Mouse (Mus musculus): ENCODE measurements around the gene Tenm2.

Tenm2 gene

GRCm38 (mm10) chr11:36351752-36352151, 884.0 kb downstream of the Tenm2 start:
- no peak for DNase-seq (ENCODE audit: low spot score in 2 of 2)

- DNase-seq (ENCODE audit: low spot score in 2 of 2): no peak
Observed at GRCm38 (mm10) chr11:36351341-36351740, 884.4 kb downstream of the Tenm2 start.

GRCm38 (mm10) chr11:36350264-36350663, 885.5 kb downstream of the Tenm2 start:
- no peak for DNase-seq (ENCODE audit: low spot score in 2 of 2)

- DNase-seq (ENCODE audit: low spot score in 2 of 2): no peak
Observed at GRCm38 (mm10) chr11:36349856-36350255, 885.9 kb downstream of the Tenm2 start.

GRCm38 (mm10) chr11:36341799-36342198, 894.0 kb downstream of the Tenm2 start:
- no peak for DNase-seq (ENCODE audit: low spot score in 2 of 2)

GRCm38 (mm10) chr11:36338424-36338823, 897.3 kb downstream of the Tenm2 start:
- no peak for DNase-seq (ENCODE audit: low spot score in 2 of 2)

- DNase-seq (ENCODE audit: low spot score in 2 of 2): no peak
Observed at GRCm38 (mm10) chr11:36337063-36337462, 898.7 kb downstream of the Tenm2 start.

- DNase-seq (ENCODE audit: low spot score in 2 of 2): no peak
Observed at GRCm38 (mm10) chr11:36335147-36335546, 900.6 kb downstream of the Tenm2 start.

- DNase-seq (ENCODE audit: low spot score in 2 of 2): no peak
Observed at GRCm38 (mm10) chr11:36334100-36334735, 901.5 kb downstream of the Tenm2 start.

GRCm38 (mm10) chr11:36332222-36332621, 903.5 kb downstream of the Tenm2 start:
- no peak for DNase-seq (ENCODE audit: low spot score in 2 of 2)

GRCm38 (mm10) chr11:36331408-36332178, 904.2 kb downstream of the Tenm2 start:
- DNase-seq (ENCODE audit: low spot score in 2 of 2): no peak

- DNase-seq (ENCODE audit: low spot score in 2 of 2): no peak
Observed at GRCm38 (mm10) chr11:36327243-36327642, 908.5 kb downstream of the Tenm2 start.

- no peak for DNase-seq (ENCODE audit: low spot score in 2 of 2)
Observed at GRCm38 (mm10) chr11:36309317-36309716, 926.4 kb downstream of the Tenm2 start.

- no peak for DNase-seq (ENCODE audit: low spot score in 2 of 2)
Observed at GRCm38 (mm10) chr11:36307276-36307675, 928.5 kb downstream of the Tenm2 start.

GRCm38 (mm10) chr11:36305348-36305950, 930.3 kb downstream of the Tenm2 start:
- DNase-seq (ENCODE audit: low spot score in 2 of 2): no peak

- DNase-seq (ENCODE audit: low spot score in 2 of 2): no peak
Observed at GRCm38 (mm10) chr11:36302913-36303371, 932.8 kb downstream of the Tenm2 start.

- no peak for DNase-seq (ENCODE audit: low spot score in 2 of 2)
Observed at GRCm38 (mm10) chr11:36302096-36302495, 933.7 kb downstream of the Tenm2 start.

GRCm38 (mm10) chr11:36296568-36296967, 939.2 kb downstream of the Tenm2 start:
- no peak for DNase-seq (ENCODE audit: low spot score in 2 of 2)

GRCm38 (mm10) chr11:36292206-36292605, 943.6 kb downstream of the Tenm2 start:
- no peak for DNase-seq (ENCODE audit: low spot score in 2 of 2)

- DNase-seq (ENCODE audit: low spot score in 2 of 2): no peak
Observed at GRCm38 (mm10) chr11:36286246-36286645, 949.5 kb downstream of the Tenm2 start.

- DNase-seq (ENCODE audit: low spot score in 2 of 2): no peak
Observed at GRCm38 (mm10) chr11:36280533-36280932, 955.2 kb downstream of the Tenm2 start.

GRCm38 (mm10) chr11:36277903-36278215, 957.9 kb downstream of the Tenm2 start:
- no peak for DNase-seq (ENCODE audit: low spot score in 2 of 2)
